28 mouse cellular contexts compared by ENCODE assay signal in the genomic region with DNA sequence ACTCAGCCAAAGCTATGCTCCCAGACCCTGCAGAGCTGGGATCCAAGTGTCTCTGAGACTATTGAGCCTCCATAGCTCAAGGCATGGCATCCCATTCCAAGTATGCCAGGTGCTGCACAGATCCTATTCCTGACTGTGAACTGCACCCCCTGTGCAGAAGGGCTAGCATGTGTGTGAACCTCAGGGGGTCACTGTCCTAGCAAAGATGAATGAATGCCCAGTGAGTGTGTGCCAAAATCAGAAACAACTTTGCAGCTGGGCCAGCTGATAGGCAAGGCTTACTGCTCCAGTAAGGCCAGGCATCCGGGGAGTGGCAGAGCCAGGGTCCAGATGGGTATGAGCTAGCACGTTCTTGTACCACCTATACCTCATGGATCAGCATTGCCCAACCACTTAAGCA.
DNase-seq lines count a peak whose midpoint lies in the region; ATAC-seq lines count a peak whose summit lies in the region.
"Had no signal": no experiment of that assay in that cellular context is flagged by ENCODE, and none has a peak within 500 bp of the region (broad histone marks: within the 10 kb centered on the region; RNA-seq: fewer than 3 reads in every experiment).

No protein-coding gene starts in this region.

- peak; percentile 40 for DNase-seq in cerebellum, adult 11-12 months
- DNase-seq in cerebellum, postnatal 4 days (ENCODE audit: low spot score in 2 of 2): no peak
- no peak for DNase-seq in lung, adult 18-20 months
- DNase-seq in cerebellum, adult 9-11 months: peak; percentile 47
- DNase-seq in layer of hippocampus, adult 11-12 months (ENCODE audit: low spot score): no peak
- DNase-seq in adrenal gland, postnatal 4 days (ENCODE audit: low spot score in 2 of 2): no peak
- DNase-seq: gastrocnemius, postnatal 10 days; heart, postnatal 14 days; kidney, adult 2 months; kidney, postnatal 10 days; layer of hippocampus, adult 9-11 months; liver, postnatal 0 days; lung, postnatal 4 days; right cerebral cortex, adult 18-20 months; thymus, adult 18-20 months; thymus, postnatal 25 days had no signal

- no peak overlapping the region for H3K9ac ChIP-seq in lung, embryonic 16.5 days (ENCODE audit: low read length)
- H3K9ac ChIP-seq: forebrain, embryonic 13.5 days; intestine, embryonic 15.5 days; liver, embryonic 12.5 days; liver, postnatal 0 days; midbrain, embryonic 12.5 days; neural tube, embryonic 12.5 days had no signal

- WGBS in lung, embryonic 16.5 days: 67% methylated on average over 2 of the region's 2 CpGs

- H3K27me3 ChIP-seq in lung, embryonic 16.5 days (ENCODE audit: control insufficient read depth, insufficient read depth, low read depth, low read length): no peaks in the 10 kb centered on the region
- H3K27me3 ChIP-seq: forebrain, embryonic 13.5 days; intestine, embryonic 15.5 days; midbrain, embryonic 12.5 days; neural tube, embryonic 12.5 days; Patski had no signal

- H3K4me2 ChIP-seq in lung, embryonic 16.5 days (ENCODE audit: low read depth, low read length): no peak overlapping the region
- H3K4me2 ChIP-seq: forebrain, embryonic 13.5 days; intestine, embryonic 15.5 days; liver, embryonic 12.5 days; midbrain, embryonic 12.5 days; neural tube, embryonic 12.5 days had no signal

- H3K9me3 ChIP-seq in lung, embryonic 16.5 days (ENCODE audit: control insufficient read depth, low read length): no peaks in the 10 kb centered on the region
- H3K9me3 ChIP-seq: forebrain, embryonic 13.5 days; hindbrain, embryonic 10.5 days; intestine, embryonic 15.5 days; liver, embryonic 12.5 days; megakaryocyte, embryonic 14.5 days; midbrain, embryonic 12.5 days; neural tube, embryonic 12.5 days had no signal

- peak overlapping the region; percentile 33 for H3K27ac ChIP-seq in lung, embryonic 16.5 days (ENCODE audit: low read length)
- H3K27ac ChIP-seq: forebrain, embryonic 13.5 days; hindbrain, embryonic 10.5 days; intestine, embryonic 15.5 days; liver, embryonic 12.5 days; midbrain, embryonic 12.5 days; stomach, postnatal 0 days had no signal

- H3K36me3 ChIP-seq in lung, embryonic 16.5 days (ENCODE audit: control insufficient read depth, insufficient read depth, low read length): no peaks in the 10 kb centered on the region
- H3K36me3 ChIP-seq: intestine, embryonic 15.5 days; liver, embryonic 12.5 days; midbrain, embryonic 12.5 days; neural tube, embryonic 12.5 days had no signal

- H3K4me3 ChIP-seq in lung, embryonic 16.5 days (ENCODE audit: low read length): no peak overlapping the region
- H3K4me3 ChIP-seq: forebrain, embryonic 13.5 days; hindbrain, embryonic 10.5 days; intestine, embryonic 15.5 days; liver, embryonic 12.5 days; megakaryocyte, embryonic 14.5 days; midbrain, embryonic 12.5 days; myocyte; neural tube, embryonic 12.5 days had no signal

- no peak for ATAC-seq in lung, embryonic 16.5 days (ENCODE audit: low read depth)
- ATAC-seq: forebrain, embryonic 13.5 days; hindbrain, embryonic 16.5 days; intestine, embryonic 15.5 days; liver, embryonic 12.5 days; liver, postnatal 0 days; Patski had no signal

- peaks cover 31% of the 10 kb centered on the region for H3K4me1 ChIP-seq in lung, embryonic 16.5 days (replicated peaks; ENCODE audit: control insufficient read depth, insufficient read depth, low read length)
- H3K4me1 ChIP-seq: liver, embryonic 12.5 days had no signal

Comparison
In these comparisons a context has a peak if more than half of its experiments do, and no peak if none do; other contexts are left out.
1. DNase-seq: peak in cerebellum, adult 11-12 months (single experiment) and cerebellum, adult 9-11 months (single experiment); none in cerebellum, postnatal 4 days (0 of 2), lung, adult 18-20 months (0 of 2), layer of hippocampus, adult 11-12 months (single experiment) and adrenal gland, postnatal 4 days (0 of 2).